Mouse (Mus musculus) regulatory T cell (primary cell): Measurements from ENCODE around the gene Fblim1.

Source experiments
- in situ Hi-C: fragments of 300-600 bp; cut with MboI, MseI; formaldehyde crosslinking; loops from one replicate; pipeline ENCODE4 v1.15.1; 2025; ENCODE audit warnings: high pct_unique_total_duplicates

Gene Fblim1

GRCm38 (mm10) chr4:141541851-141542250, 64.0 kb downstream of the Fblim1 start:
- in situ Hi-C loops: loop anchor here (10.0 kb wide), 1 partner anchor 1633 kb away; no protein-coding TSS in a partner anchor

DNA sequence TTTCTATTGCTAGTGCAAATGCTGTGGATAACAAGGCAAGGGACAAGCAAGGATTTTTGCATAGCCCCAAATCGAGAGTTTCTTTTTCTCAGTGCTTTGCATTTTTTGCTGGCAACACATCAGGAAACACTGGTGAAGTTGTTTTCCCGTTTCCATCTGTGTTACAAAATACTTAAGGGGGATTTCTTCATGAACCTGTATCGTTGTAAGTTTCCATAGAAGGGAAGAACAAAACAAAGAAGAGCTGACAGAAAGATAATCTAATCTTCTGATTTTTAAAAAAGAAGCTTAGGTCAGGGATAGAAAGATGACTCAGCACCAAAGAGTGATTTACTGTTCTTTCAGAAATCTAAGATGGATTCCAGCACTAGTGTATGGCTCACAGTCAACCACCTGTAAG, 65.1 kb downstream of the Fblim1 start:
- in situ Hi-C loops: loop anchor here (10.0 kb wide), 1 partner anchor 1634 kb away; no protein-coding TSS in a partner anchor

- in situ Hi-C loops: no loop called here
Measured at GRCm38 (mm10) chr4:141539213-141539767, 66.6 kb downstream of the Fblim1 start.

DNA sequence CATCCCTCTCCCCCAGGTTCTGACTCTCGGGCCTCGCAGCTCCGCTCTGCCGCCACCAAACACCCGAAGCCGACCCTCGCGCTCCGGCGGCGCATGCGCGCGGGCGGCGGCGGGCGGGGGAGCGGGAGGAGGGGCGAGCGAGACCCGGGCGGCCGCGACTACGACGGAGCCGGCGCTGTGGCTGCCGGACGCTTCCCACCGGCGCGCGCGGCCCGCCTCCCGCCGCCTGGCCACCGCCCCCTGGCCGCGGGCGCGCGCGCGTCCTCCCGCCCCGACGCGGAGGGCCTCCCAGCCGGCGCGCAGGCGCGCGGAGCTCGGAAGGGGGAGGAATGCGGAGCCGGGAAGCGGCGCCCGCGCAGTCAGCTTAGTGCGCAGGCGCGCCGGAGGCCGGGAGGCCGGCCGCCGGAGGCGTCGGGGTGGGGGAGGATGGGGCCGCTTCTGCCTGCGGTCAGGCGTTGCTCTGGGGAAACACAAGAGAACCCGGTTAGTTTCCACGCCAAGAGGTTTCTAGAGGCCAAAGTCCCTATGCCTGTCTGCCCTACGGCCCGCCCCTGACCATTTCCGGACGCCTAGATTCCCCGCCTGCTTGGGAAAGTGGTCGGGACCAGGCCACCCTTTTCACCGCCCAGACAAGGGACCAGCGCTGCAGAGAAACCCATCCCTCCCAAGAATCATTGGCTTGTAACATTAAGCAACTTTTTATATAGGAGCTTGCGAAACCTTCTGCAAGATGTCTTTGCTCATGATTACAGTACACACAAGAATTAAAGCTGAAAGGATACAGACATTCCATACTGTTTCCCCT, 67.3 kb downstream of the Fblim1 start, which contains the start of gene Spen:
TSS of gene Spen (minus strand) at position 190 of the 805 bp plus-strand sequence.
- in situ Hi-C loops: no loop called here

GRCm38 (mm10) chr4:141537706-141538407, 68.0 kb downstream of the Fblim1 start:
- in situ Hi-C loops: no loop called here

GRCm38 (mm10) chr4:141537226-141537610, 68.7 kb downstream of the Fblim1 start:
- in situ Hi-C loops: no loop called here

GRCm38 (mm10) chr4:141536291-141537225, 69.3 kb downstream of the Fblim1 start:
- in situ Hi-C loops: no loop called here

DNA sequence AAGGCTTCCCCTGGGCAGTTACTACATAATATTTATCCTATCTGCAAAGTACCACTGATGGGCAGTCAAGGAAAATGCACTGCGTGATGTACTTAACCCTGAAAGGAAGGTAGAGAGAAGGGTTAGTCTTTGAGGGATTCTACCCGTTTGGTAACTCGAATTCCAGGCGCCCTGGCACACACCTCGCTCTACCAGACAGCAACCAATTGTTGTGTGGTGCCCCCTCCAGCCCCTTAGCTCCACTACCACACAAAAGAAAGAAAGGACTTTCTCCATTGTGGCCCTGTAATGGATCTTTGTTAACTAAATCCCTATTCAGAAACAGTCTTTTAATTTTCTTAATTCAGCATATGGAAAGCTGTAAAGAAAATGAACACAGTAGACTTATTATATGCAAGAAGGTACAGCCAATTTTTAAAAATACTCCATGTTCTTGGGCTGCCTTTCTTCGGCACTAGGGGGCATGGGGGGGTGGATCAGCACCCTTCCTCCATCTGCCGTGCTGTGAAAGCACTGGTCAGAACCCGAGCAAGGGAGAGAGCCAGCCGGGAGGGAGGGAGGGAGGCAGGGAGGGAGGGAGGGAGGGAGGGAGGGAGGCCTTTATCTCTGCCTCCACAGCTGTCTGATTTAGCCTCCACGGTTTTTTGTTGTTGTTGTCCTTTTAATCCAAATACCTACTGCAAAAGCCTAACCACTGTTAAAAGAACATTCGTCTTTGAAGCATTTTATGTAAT, 70.8 kb downstream of the Fblim1 start:
- in situ Hi-C loops: no loop called here

DNA sequence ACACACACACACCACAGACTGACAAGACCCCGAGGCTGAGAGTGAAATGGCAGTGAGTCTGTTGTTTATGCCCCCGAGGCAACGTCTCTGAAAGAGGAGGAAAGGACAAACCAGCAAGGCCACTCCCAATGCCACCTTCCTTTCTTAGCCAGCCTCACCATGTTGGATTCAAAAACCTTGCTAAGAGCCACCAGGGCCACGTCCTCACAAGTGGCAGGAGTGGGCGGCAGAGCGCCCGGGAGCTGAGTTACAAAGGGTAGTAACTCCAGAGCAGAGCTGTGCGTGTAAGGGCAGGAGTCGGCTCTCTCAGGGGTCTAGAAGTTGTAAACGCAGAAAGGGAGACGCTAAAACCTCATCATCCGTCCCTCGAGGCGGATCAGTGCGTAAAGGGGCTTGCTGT, 74.9 kb downstream of the Fblim1 start:
- in situ Hi-C loops: no loop called here

DNA sequence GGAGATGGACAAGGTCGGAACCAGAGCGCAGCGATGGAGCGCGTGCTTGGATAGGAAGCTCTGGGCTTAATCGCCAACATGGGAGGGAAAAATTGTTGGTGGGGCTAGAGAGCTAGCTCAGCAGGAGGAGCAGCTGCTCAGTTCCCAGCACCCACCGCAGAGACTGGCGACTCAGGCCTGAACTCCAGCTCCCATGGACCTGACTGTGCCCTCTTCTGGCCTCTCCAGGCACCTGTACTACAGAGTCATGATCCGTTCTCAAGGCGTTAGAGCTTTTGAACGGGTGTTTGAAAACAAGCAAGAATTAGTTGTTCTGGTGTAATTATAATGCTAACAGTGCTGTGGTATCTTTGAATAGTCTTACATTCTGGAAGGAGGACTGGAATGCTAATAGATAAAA, 77.0 kb downstream of the Fblim1 start:
- in situ Hi-C loops: loop anchor here (5.0 kb wide), 1 partner anchor 38 kb away; no protein-coding TSS in a partner anchor

DNA sequence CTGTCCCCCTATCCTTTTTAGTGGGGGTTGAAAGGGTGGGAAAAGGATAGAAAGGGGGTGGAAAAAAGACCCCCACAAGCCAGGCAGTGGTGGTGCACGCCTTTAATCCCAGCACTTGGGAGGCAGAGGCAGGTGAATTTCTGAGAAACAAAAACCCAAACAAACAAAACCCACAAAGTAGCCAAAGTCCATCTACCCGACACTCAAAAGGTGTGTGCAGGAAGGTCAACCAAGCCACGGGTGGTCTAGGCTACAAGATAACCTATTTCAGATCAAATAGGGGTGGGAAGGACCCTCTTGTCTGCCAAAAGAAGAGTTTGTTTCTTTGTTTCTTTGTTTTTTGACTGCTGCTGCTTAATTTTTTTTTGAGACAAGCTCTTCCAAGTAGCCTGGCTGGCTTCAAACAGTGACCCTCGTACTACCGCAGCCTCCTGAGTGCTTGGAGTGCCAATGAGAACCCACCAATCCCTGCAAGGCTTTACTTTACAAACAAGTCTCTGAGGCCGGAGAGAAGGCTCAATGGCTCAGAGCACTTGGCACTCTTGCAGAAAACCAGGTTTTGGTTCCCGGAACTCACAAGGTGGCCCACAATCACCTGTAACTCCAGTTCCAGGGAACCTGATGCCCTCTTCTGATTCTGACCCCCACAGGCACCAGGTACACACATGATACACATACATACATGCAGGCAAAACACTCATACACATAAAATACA, 78.8 kb downstream of the Fblim1 start:
- in situ Hi-C loops: loop anchor here (5.0 kb wide), 1 partner anchor 40 kb away; no protein-coding TSS in a partner anchor
